In genomic region chr7:113059211-113059966, GRCm38 (mm10) we compare ENCODE assay signal across 8 mouse cellular contexts.
DNase-seq lines count a peak whose midpoint lies in the region; ATAC-seq and TF ChIP-seq lines count a peak whose summit lies in the region.

No protein-coding gene starts in this region.

- H3K4me1 ChIP-seq in hindbrain, embryonic 10.5 days (replicated peaks): peaks cover 10% of the 10 kb centered on the region
- no peaks in the 10 kb centered on the region for H3K4me1 ChIP-seq in hindbrain, embryonic 12.5 days
- H3K4me1 ChIP-seq in kidney, embryonic 15.5 days: peaks cover 29% of the 10 kb centered on the region
- peaks cover 14% of the 10 kb centered on the region for H3K4me1 ChIP-seq in limb, embryonic 14.5 days (ENCODE audit: control insufficient read depth, insufficient read depth, low read length)
- peaks cover 23% of the 10 kb centered on the region for H3K4me1 ChIP-seq in stomach, embryonic 15.5 days

- WGBS in hindbrain, embryonic 10.5 days: 45% methylated on average over 12 of the region's 12 CpGs
- WGBS in hindbrain, embryonic 12.5 days: 44% methylated on average over 12 of the region's 12 CpGs
- 17% methylated on average over 12 of the region's 12 CpGs for WGBS in kidney, embryonic 15.5 days
- 30% methylated on average over 12 of the region's 12 CpGs for WGBS in limb, embryonic 14.5 days
- WGBS in stomach, embryonic 15.5 days: 17% methylated on average over 12 of the region's 12 CpGs

- H3K27ac ChIP-seq in hindbrain, embryonic 10.5 days: peak overlapping the region; percentile 56
- no peak overlapping the region for H3K27ac ChIP-seq in hindbrain, embryonic 12.5 days
- H3K27ac ChIP-seq in kidney, embryonic 15.5 days: peak overlapping the region; percentile 63
- H3K27ac ChIP-seq in limb, embryonic 14.5 days (replicated peaks; ENCODE audit: low read depth, low read length): peak overlapping the region; percentile 46
- H3K27ac ChIP-seq in stomach, embryonic 15.5 days: peak overlapping the region; percentile 80

- H3K9me3 ChIP-seq in hindbrain, embryonic 10.5 days: no peaks in the 10 kb centered on the region
- H3K9me3 ChIP-seq in hindbrain, embryonic 12.5 days (replicated peaks): no peaks in the 10 kb centered on the region
- H3K9me3 ChIP-seq in kidney, embryonic 15.5 days (replicated peaks): no peaks in the 10 kb centered on the region
- H3K9me3 ChIP-seq in limb, embryonic 14.5 days (ENCODE audit: control insufficient read depth, low read length): no peaks in the 10 kb centered on the region
- no peaks in the 10 kb centered on the region for H3K9me3 ChIP-seq in stomach, embryonic 15.5 days

- peak; percentile 10 for DNase-seq in hindbrain, embryonic 10.5 days (ENCODE audit: low spot score)
- DNase-seq in cerebellum, adult 18-20 months: peak; percentile 25 to 32
- peak; percentile 60 to 85 for DNase-seq in heart, adult 18-20 months
- peak; percentile 60 for DNase-seq in limb, embryonic 14.5 days (ENCODE audit: low spot score)
- no peak for DNase-seq in natural killer cell, adult 2 months (ENCODE audit: low spot score in 2 of 2)

- H3K36me3 ChIP-seq in hindbrain, embryonic 10.5 days: no peaks in the 10 kb centered on the region
- H3K36me3 ChIP-seq in hindbrain, embryonic 12.5 days: no peaks in the 10 kb centered on the region
- H3K36me3 ChIP-seq in kidney, embryonic 15.5 days: no peaks in the 10 kb centered on the region
- no peaks in the 10 kb centered on the region for H3K36me3 ChIP-seq in limb, embryonic 14.5 days (ENCODE audit: control insufficient read depth, insufficient read depth, low read length)
- no peaks in the 10 kb centered on the region for H3K36me3 ChIP-seq in stomach, embryonic 15.5 days

- no peak for TF ChIP-seq POLR2A in limb, embryonic 14.5 days (IDR thresholded peaks at IDR 0.05; ENCODE audit: borderline replicate concordance, extremely low read depth, insufficient read depth, insufficient read length)

- H3K4me3 ChIP-seq in hindbrain, embryonic 10.5 days: no peak overlapping the region
- H3K4me3 ChIP-seq in hindbrain, embryonic 12.5 days: no peak overlapping the region
- no peak overlapping the region for H3K4me3 ChIP-seq in kidney, embryonic 15.5 days (replicated peaks)
- no peak overlapping the region for H3K4me3 ChIP-seq in limb, embryonic 14.5 days (replicated peaks; ENCODE audit: low read length)
- no peak overlapping the region for H3K4me3 ChIP-seq in stomach, embryonic 15.5 days (replicated peaks)

- no peak overlapping the region for H3K9ac ChIP-seq in hindbrain, embryonic 12.5 days
- no peak overlapping the region for H3K9ac ChIP-seq in kidney, embryonic 15.5 days
- H3K9ac ChIP-seq in limb, embryonic 14.5 days (ENCODE audit: low read depth, low read length, severe bottlenecking): no peak overlapping the region
- H3K9ac ChIP-seq in stomach, embryonic 15.5 days: no peak overlapping the region

- ATAC-seq in hindbrain, embryonic 12.5 days (ENCODE audit: low FRiP score): no peak
- peak; percentile 46; the same call in 1 of the 2 replicates for ATAC-seq in kidney, embryonic 15.5 days (replicated peaks; ENCODE audit: low FRiP score)
- ATAC-seq in limb, embryonic 14.5 days (ENCODE audit: low FRiP score, low read depth): peak; percentile 37; the same call in 1 of the 2 replicates
- ATAC-seq in stomach, embryonic 15.5 days (ENCODE audit: insufficient read depth, low FRiP score, low read depth): peak; percentile 80

- no peak overlapping the region for H3K4me2 ChIP-seq in hindbrain, embryonic 12.5 days (replicated peaks)
- H3K4me2 ChIP-seq in kidney, embryonic 15.5 days: no peak overlapping the region; the same call in 1 of the 2 replicates
- 0 out of 2 replicates have a peak overlapping the region, but pooled peaks have one; percentile 19 for H3K4me2 ChIP-seq in limb, embryonic 14.5 days (replicated peaks; ENCODE audit: low read depth, low read length, severe bottlenecking)
- peak overlapping the region; percentile 21 for H3K4me2 ChIP-seq in stomach, embryonic 15.5 days

- H3K27me3 ChIP-seq in hindbrain, embryonic 10.5 days (ENCODE audit: insufficient read depth, poor library complexity, severe bottlenecking): no peaks in the 10 kb centered on the region
- no peaks in the 10 kb centered on the region for H3K27me3 ChIP-seq in hindbrain, embryonic 12.5 days
- no peaks in the 10 kb centered on the region for H3K27me3 ChIP-seq in kidney, embryonic 15.5 days
- no peaks in the 10 kb centered on the region for H3K27me3 ChIP-seq in limb, embryonic 14.5 days (ENCODE audit: control insufficient read depth, insufficient read depth, low read length)
- no peaks in the 10 kb centered on the region for H3K27me3 ChIP-seq in stomach, embryonic 15.5 days (replicated peaks)

Comparison
In these comparisons a context has a peak if more than half of its experiments do, and no peak if none do; other contexts are left out.
1. DNase-seq: peak in hindbrain, embryonic 10.5 days (single experiment), cerebellum, adult 18-20 months (2 of 2), heart, adult 18-20 months (2 of 2) and limb, embryonic 14.5 days (single experiment); none in natural killer cell, adult 2 months (0 of 2).
2. H3K4me2 ChIP-seq: peak in limb, embryonic 14.5 days (single experiment) and stomach, embryonic 15.5 days (single experiment); none in hindbrain, embryonic 12.5 days (single experiment) and kidney, embryonic 15.5 days (single experiment).